Mouse (Mus musculus): ENCODE data around the gene Pgd. TPM values are rescaled to one million over a fixed set of nuclear protein-coding genes. Genes with fewer than 3 reads are reported as not detected.
"Not testable (repeated sequence)": the region's sequence is repeated elsewhere in the genome, so short reads cannot be mapped to it uniquely, and the experiment has no call there.

Pgd gene
- total RNA-seq, 2 experiments from 2014 or later = 27.1 to 31.3 TPM

GRCm38 (mm10) chr4:149131789-149132565 is 34.6 kb downstream of the Pgd start:
- no peak for DNase-seq

DNA sequence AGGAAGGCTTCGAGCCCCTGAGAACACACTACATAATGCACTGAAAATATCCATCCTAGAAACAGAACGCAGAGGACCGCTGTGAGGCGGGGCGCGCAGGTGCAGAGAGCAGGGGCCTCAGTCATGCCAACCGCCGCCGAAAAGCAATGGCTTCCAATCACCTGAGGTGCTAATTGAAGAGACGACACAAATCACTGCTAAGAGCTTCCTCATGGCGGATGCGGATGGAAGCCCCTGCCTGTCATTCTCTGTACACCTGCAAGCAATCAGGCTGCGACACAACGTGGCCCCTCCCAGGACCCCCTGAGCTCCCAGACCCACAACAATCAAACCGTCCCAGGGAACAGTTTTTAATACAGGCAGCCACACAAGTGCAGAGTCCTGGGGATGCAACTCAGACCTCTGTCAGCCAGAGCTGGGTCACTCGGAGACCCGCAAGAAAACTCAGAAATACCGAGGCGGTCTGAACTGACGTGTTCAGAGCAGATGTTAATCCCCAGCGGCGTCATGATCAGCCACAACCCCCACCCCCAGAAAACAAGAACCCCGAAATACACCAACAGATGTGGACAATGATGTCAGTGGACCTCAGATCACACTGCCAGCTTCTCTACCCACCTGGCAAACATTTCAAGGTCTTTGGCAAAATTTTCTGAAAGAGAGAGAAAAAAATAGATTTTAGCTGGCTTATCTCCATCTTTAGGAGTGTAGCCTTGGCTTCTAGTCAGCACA is 35.4 kb downstream of the Pgd start:
- no peak for DNase-seq

DNA sequence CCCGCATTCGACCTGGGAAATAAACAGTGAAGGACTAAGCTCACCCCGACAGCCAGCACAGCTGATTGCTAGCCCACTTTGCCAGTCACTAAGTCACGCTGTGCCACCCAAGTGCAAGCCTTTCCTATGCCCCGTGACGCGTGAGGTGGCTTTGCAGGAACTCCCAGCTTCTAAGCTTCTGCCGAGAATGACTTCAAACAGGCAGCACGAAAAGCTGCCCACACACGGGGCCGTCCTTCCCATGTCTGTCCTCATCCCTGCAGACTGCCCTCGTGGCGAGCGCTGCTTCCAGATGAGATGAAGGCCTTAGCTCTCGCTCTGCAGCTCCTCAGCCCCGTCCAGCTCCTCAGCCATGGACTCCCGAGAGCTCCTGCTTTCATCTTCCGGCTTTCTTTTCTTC is 38.1 kb downstream of the Pgd start:
- no peak for DNase-seq

GRCm38 (mm10) chr4:149126663-149127062 is 39.9 kb downstream of the Pgd start, which contains the start of gene Cort:
TSS of gene Cort (minus strand) at chr4:149126763.
- DNase-seq = no peak

DNA sequence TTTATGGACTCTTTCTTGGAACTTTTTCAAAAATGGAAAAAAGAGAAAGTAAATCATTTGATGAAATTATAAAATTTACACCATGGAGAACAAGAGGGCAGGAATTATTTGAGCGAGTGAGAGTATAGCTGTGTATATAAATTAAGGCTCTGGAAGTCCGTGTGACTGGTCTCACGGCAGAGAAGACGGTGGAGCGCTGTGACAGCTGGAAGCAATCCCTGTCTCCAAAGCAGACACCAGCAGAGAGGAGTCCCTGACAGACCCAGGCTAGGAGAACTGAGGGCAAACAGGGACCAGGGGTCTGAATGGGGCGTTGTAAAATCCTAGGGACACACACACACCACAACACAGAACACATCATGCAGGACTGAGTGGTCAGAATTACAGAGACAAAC is 40.5 kb downstream of the Pgd start:
- no peak for DNase-seq

- DNase-seq = no peak
Measured at GRCm38 (mm10) chr4:149125341-149126114, 41.0 kb downstream of the Pgd start.

DNA sequence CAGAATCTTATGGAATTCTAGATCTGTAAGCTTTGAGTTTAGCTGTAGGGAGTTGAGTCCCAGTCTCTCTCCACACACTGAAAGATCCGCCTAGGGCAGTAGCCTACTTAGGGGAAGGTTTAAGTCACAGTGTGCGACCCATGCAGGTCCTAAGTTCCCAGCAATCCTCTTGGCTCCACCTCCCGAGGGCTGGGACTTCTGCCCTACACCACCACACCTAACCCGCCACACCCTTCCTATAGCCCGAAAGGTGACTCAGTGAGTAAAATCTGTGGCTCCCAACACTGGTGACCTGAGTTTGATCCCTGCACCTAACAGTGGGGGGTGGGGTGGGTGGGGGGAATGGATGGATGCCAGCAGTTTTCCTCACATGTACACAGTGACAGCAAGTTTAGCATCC is 43.1 kb downstream of the Pgd start:
- no peak for DNase-seq

DNA sequence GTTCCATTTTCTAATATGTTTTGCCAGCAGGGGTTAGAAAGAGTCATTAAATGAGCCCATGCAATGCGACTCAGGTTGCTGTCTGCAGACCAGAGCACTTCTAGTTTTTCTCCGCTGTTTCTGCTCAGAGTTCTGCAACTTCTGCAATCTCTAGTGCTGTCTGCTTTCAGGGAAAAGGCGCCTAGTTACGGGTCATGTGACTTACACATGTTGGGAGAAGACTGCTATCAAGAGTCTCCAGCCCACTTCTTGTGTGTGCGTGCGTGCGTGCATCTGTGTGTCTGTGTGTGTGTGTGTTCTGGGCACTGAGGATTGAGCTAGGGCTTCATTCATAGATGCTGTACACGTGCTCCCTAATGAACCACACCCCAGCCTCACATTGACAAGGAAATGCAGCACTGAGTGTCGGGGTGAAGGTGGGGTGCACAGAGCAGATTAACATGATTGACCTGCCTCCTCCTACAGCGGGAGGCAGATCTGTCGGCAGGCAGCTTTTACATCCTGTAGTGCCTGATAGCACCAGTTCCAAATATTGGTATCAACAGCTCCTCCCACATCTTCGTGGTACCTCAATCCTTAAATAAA is 46.5 kb downstream of the Pgd start:
- DNase-seq = not testable (repeated sequence)

GRCm38 (mm10) chr4:149103875-149104561 is 62.6 kb downstream of the Pgd start, which contains the start of gene Dffa:
TSS of gene Dffa (plus strand) at chr4:149104146.
- DNase-seq = peak; percentile 89

DNA sequence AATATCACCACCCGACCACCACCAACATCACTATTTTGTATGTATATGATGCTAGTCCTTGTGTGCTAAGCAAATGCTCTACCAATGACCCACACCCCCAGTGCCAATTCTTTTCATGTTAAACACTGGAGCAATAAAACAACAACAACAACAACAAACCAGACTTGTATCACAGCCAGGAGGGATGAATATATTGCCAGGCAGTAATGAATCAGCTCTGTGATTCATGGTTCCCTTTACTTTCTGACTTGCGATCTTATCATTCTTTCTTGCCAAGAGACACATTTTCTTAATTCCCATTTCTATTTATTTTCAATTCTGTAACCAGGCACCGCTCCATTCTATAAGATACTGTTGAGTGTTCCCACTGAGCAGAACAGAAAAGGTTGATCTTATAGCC is 65.1 kb downstream of the Pgd start:
- no peak for DNase-seq

- not testable (repeated sequence) for DNase-seq
Measured at GRCm38 (mm10) chr4:149100449-149100848, 66.1 kb downstream of the Pgd start.

Other genes with a start within 250 kb of the Pgd start
- 10 to 100 TPM; 23.2 to 26.5 TPM for gene Pex14, start 66.9 kb downstream of the Pgd start, total RNA-seq (2021)
- 10 to 100 TPM; 36.3 to 39.5 TPM for gene Dffa, start 62.6 kb downstream of the Pgd start, total RNA-seq (2021)
- gene Cort, start 40.0 kb downstream of the Pgd start, total RNA-seq (2021) = under 1 TPM; 0.63 to 0.97 TPM
- 10 to 100 TPM in 1 of 2 experiments, 1 to 10 TPM in 1; 8.8 to 10.7 TPM for gene Cenps, start 29.1 kb downstream of the Pgd start, total RNA-seq (2021)
- gene Kif1b, start 140.9 kb upstream of the Pgd start, total RNA-seq (2021) = 100 to 1,000 TPM; 245 to 257 TPM

All from gastrocnemius, postnatal 10 days (tissue).